Mouse (Mus musculus) myocyte (in vitro differentiated cells): ENCODE data around the gene Syt8. TPM values are rescaled to one million over a fixed set of nuclear protein-coding genes. Genes with fewer than 3 reads are reported as not detected.

Experiments
- H3K27me3 ChIP-seq: one replicate; pipeline ENCODE4 v1.6.1; 2011; ENCODE audit not compliant: control insufficient read depth, insufficient read depth, insufficient read length
- H3K36me3 ChIP-seq: one replicate; pipeline ENCODE4 v1.6.1; 2011; ENCODE audit not compliant: control insufficient read depth, insufficient read depth
- H3K4me2 ChIP-seq: one replicate; pipeline ENCODE4 v1.6.1; 2011; ENCODE audit warnings: low read depth, control low read depth
- H3K4me3 ChIP-seq: one replicate; pipeline ENCODE4 v1.5.1; 2011; ENCODE audit warnings: mild to moderate bottlenecking, control low read depth, moderate library complexity
- H3K79me2 ChIP-seq: one replicate; pipeline ENCODE4 v1.6.1; 2011; ENCODE audit not compliant: control insufficient read depth, insufficient read depth
- H3ac ChIP-seq: one replicate; pipeline ENCODE4 v1.6.1; 2011; ENCODE audit not compliant: control insufficient read depth, insufficient read length
- CEBPB ChIP-seq: IDR thresholded peaks from 2 replicates; pipeline ENCODE4 v1.6.1; 2011; ENCODE audit warnings: mild to moderate bottlenecking, moderate library complexity; ENCODE audit not compliant: poor library complexity, insufficient read depth, severe bottlenecking
- E2F4 ChIP-seq: IDR thresholded peaks from one replicate; pipeline ENCODE4 v1.6.1; 2011; ENCODE audit warnings: mild to moderate bottlenecking, control low read depth, moderate library complexity; ENCODE audit not compliant: insufficient read depth
- MAX ChIP-seq: IDR thresholded peaks from one replicate; pipeline ENCODE4 v1.6.1; 2011; ENCODE audit warnings: low read depth, mild to moderate bottlenecking, control low read depth
- MYOD1 ChIP-seq, 3 experiments: IDR thresholded peaks; one replicate each; pipeline ENCODE4 v1.6.1; 2011; ENCODE audit warnings: control low read depth in 2 of 3, low read depth in 2 of 3, mild to moderate bottlenecking in 2 of 3, moderate library complexity in 1 of 3; ENCODE audit not compliant: insufficient read length in 2 of 3, control insufficient read depth in 1 of 3
- MYOG ChIP-seq, 3 experiments: IDR thresholded peaks; one replicate each; pipeline ENCODE4 v1.6.1; 2011; ENCODE audit warnings: control low read depth in 2 of 3, low read depth in 2 of 3, mild to moderate bottlenecking in 2 of 3; ENCODE audit not compliant: insufficient read length in 2 of 3, control insufficient read depth in 1 of 3, insufficient read depth in 1 of 3
- POLR2A ChIP-seq: IDR thresholded peaks from one replicate; pipeline ENCODE4 v1.6.1; 2011; ENCODE audit warnings: low read depth, mild to moderate bottlenecking, control low read depth, moderate library complexity; ENCODE audit not compliant: insufficient read length
- POLR2AphosphoS2 ChIP-seq: IDR thresholded peaks from one replicate; pipeline ENCODE4 v1.6.1; 2011; ENCODE audit warnings: low read depth, control low read depth; ENCODE audit not compliant: insufficient read length
- REST ChIP-seq: IDR thresholded peaks from one replicate; pipeline ENCODE4 v1.6.1; 2011; ENCODE audit warnings: mild to moderate bottlenecking, control low read depth, moderate library complexity; ENCODE audit not compliant: insufficient read depth, insufficient read length
- SRF ChIP-seq: IDR thresholded peaks from one replicate; pipeline ENCODE4 v1.6.1; 2011; ENCODE audit warnings: low read depth; ENCODE audit not compliant: control insufficient read depth, insufficient read length
- TCF12 ChIP-seq: IDR thresholded peaks from one replicate; pipeline ENCODE4 v1.6.1; 2011; ENCODE audit warnings: mild to moderate bottlenecking, control low read depth; ENCODE audit not compliant: poor library complexity, insufficient read depth, severe bottlenecking
- TCF3 ChIP-seq: IDR thresholded peaks from one replicate; pipeline ENCODE4 v1.6.1; 2011; ENCODE audit warnings: low read depth, control low read depth; ENCODE audit not compliant: insufficient read length
- USF1 ChIP-seq: IDR thresholded peaks from one replicate; pipeline ENCODE4 v1.6.1; 2011; ENCODE audit warnings: low read depth, mild to moderate bottlenecking, control low read depth, moderate library complexity
- polyA plus RNA-seq: library from polyadenylated mRNA; unstranded; fragments of >200 nt; fragmentation: generic; extraction: Trizol; gene quantifications from one replicate; pipeline ENCODE4 v1.2.1, GENCODE M21; 2012; ENCODE audit warnings: missing spikeins

Syt8 gene
- polyA plus RNA-seq, 1 experiment: 14.5 TPM

GRCm38 (mm10) chr7:142454706-142455105 lies 20.1 kb downstream of the Syt8 start:
- Histone ChIP-seq H3K79me2 (no peaks in the 10 kb centered on the region), H3K27me3 (no peaks in the 10 kb centered on the region), H3ac (no peak overlapping the region), H3K4me3 (no peak overlapping the region), H3K4me2 (no peak overlapping the region), H3K36me3 (no peaks in the 10 kb centered on the region)
- TF ChIP-seq CEBPB (no peak), POLR2A (no peak), SRF (no peak), USF1 (no peak), E2F4 (no peak), MAX (no peak), TCF12 (no peak), REST (no peak), MYOG (IDR thresholded peaks at IDR 0.05; ENCODE audit: control insufficient read depth in 1 of 3, insufficient read depth in 1 of 3, insufficient read length in 2 of 3, low read depth in 2 of 3) (no peak), MYOD1 (IDR thresholded peaks at IDR 0.05; ENCODE audit: control insufficient read depth in 1 of 3, insufficient read length in 2 of 3, low read depth in 2 of 3) (no peak), POLR2AphosphoS2 (no peak), TCF3 (no peak)

GRCm38 (mm10) chr7:142455251-142455650 lies 20.6 kb downstream of the Syt8 start:
- Histone ChIP-seq H3K4me3 (no peak overlapping the region), H3K27me3 (no peaks in the 10 kb centered on the region), H3K79me2 (no peaks in the 10 kb centered on the region), H3K4me2 (no peak overlapping the region), H3ac (no peak overlapping the region), H3K36me3 (no peaks in the 10 kb centered on the region)
- TF ChIP-seq USF1 (no peak), MAX (no peak), CEBPB (no peak), TCF12 (no peak), POLR2AphosphoS2 (no peak), TCF3 (no peak), MYOG (IDR thresholded peaks at IDR 0.05; ENCODE audit: control insufficient read depth in 1 of 3, insufficient read depth in 1 of 3, insufficient read length in 2 of 3, low read depth in 2 of 3) (no peak), REST (no peak), MYOD1 (IDR thresholded peaks at IDR 0.05; ENCODE audit: control insufficient read depth in 1 of 3, insufficient read length in 2 of 3, low read depth in 2 of 3) (no peak), SRF (no peak), E2F4 (no peak), POLR2A (no peak)

- no peak overlapping the region for H3K4me3 ChIP-seq
- H3ac ChIP-seq: no peak overlapping the region
- no peaks in the 10 kb centered on the region for H3K27me3 ChIP-seq
- H3K36me3 ChIP-seq: no peaks in the 10 kb centered on the region
- TF ChIP-seq MYOD1 (IDR thresholded peaks at IDR 0.05; ENCODE audit: control insufficient read depth in 1 of 3, insufficient read length in 2 of 3, low read depth in 2 of 3): no peak
- no peak for TF ChIP-seq POLR2AphosphoS2
- no peak for TF ChIP-seq TCF12
- no peak for TF ChIP-seq MAX
- no peak for TF ChIP-seq SRF
- no peak for TF ChIP-seq REST
- TF ChIP-seq E2F4: no peak
- TF ChIP-seq MYOG (IDR thresholded peaks at IDR 0.05; ENCODE audit: control insufficient read depth in 1 of 3, insufficient read depth in 1 of 3, insufficient read length in 2 of 3, low read depth in 2 of 3): no peak
- TF ChIP-seq POLR2A: no peak
- TF ChIP-seq TCF3: no peak
- no peaks in the 10 kb centered on the region for H3K79me2 ChIP-seq
- H3K4me2 ChIP-seq: no peak overlapping the region
Observed at GRCm38 (mm10) chr7:142456806-142457205, 22.2 kb downstream of the Syt8 start.

- Histone ChIP-seq H3K4me3 (no peak overlapping the region), H3K36me3 (no peaks in the 10 kb centered on the region), H3K4me2 (peak overlapping the region; percentile 56), H3K79me2 (no peaks in the 10 kb centered on the region), H3ac (no peak overlapping the region), H3K27me3 (no peaks in the 10 kb centered on the region)
- no peak for TF ChIP-seq USF1
- TF ChIP-seq POLR2A: no peak
- TF ChIP-seq MYOG (IDR thresholded peaks at IDR 0.05; ENCODE audit: control insufficient read depth in 1 of 3, insufficient read depth in 1 of 3, insufficient read length in 2 of 3, low read depth in 2 of 3): no peak
- no peak for TF ChIP-seq SRF
- TF ChIP-seq E2F4: no peak
- TF ChIP-seq REST: no peak
- TF ChIP-seq MAX: no peak
- TF ChIP-seq CEBPB: no peak
- no peak for TF ChIP-seq TCF3
- no peak for TF ChIP-seq MYOD1 (IDR thresholded peaks at IDR 0.05; ENCODE audit: control insufficient read depth in 1 of 3, insufficient read length in 2 of 3, low read depth in 2 of 3)
- no peak for TF ChIP-seq TCF12
- no peak for TF ChIP-seq POLR2AphosphoS2
Observed at GRCm38 (mm10) chr7:142457227-142457811, 22.7 kb downstream of the Syt8 start.
